Mouse (Mus musculus) forelimb bud, embryonic 11.5 days (tissue): ENCODE measurements at regions not wholly inside any gene's neighbourhood (a gene's known extent, or its start where the extent isn't known, plus 50 kb on each side); places are given as distances from the start of the nearest gene placed in this dataset.
A peak's percentile ranks its signal among the peaks of the same experiment; 100 is the strongest.
"Not testable (repeated sequence)": the region's sequence is repeated elsewhere in the genome, so short reads cannot be mapped to it uniquely, and the experiment has no call there.

ENCODE experiments used
- DNase-seq: peaks from one replicate; pipeline ENCODE4 v3.0.0-alpha.2; 2012; ENCODE audit warnings: low read depth, low spot score

DNA sequence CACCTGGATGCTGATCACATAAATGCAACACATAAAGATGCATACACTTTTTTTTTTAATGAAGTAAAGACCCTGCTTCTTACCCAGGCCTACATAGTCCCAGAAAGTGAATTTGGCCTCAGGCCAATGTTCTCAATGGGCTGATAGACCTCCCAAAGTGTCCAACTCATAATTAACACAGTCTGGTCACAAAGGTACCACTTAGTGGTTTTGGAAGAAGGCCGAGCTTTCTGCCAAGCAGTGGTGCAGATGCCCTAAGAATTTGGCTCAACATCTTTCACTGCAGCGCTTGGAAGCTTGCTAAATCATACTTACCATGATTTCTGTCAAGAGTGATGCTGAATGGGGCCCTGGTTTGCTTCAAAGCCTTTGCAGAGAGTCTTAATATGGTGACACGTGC lies 706.4 kb upstream of the Rag2 start:
- no peak for DNase-seq

DNA sequence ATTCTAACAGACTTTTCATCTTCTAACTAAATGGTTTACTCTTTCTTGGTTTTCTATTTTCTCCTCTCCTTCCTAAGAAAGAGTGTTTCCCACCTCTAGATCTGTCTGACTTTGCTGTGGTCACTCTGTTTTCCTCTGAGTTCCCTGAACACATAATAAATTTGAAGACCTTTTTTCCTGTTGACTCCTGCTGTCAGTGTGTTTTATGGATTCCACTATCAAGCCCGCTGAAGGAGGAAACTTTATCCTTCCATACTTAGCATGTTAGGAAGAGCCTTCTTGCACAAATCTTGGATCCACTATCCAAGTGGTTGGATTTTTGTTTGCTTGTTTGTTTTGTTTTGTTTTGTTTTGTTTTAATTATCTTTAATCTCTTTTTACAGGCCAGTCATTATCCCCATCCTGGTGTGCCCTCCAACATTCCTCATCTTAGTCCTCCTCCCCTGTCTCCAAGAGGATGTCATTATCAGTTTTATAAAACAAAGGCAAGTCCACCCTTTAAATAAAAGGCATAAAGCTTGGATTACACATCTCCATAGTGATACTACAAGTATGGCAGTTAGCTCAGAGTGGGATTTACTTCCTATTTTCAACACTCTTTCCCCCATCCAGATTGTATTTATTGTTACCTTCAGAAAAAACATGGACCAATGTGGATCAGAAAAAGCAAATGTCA lies 704.8 kb upstream of the Rag2 start:
- no peak for DNase-seq

DNA sequence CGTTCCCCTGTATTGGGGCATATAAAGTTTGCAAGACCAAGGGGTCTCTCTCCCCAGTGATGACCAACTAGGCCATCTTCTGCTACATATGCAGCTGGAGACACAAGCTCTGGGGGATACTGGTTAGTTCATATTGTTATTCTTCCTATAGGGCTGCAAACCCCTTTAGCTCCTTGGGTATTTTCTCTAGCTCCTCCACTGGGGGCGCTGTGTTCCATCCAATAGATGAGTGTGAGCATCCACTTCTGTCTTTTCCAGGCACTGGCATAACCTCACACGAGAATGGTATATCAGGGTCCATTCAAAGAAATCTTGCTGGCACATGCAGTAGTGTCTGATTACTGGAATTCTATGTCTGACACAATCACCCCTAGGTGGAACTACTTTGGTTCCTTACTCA lies 675.9 kb upstream of the Rag2 start:
- not testable (repeated sequence) for DNase-seq

DNA sequence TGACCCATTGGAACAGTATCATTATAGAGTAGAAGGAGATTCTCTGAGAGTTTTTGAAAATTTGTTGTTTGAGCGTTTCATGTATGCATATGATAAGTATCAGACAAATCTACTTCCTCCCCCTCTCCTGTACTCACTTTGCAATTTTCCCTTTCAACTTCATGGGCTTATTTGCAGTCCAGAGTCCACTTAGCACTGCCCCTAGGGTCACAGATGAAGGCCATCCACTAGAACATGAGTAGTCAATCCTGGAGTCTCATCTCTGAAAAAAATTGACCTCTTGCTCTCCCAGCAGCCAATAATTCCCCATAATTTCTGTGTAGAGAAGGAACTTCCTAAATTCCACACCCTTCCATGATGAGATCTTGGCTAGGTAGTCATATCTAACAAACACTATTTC lies 665.1 kb upstream of the Rag2 start:
- DNase-seq, result no peak

DNA sequence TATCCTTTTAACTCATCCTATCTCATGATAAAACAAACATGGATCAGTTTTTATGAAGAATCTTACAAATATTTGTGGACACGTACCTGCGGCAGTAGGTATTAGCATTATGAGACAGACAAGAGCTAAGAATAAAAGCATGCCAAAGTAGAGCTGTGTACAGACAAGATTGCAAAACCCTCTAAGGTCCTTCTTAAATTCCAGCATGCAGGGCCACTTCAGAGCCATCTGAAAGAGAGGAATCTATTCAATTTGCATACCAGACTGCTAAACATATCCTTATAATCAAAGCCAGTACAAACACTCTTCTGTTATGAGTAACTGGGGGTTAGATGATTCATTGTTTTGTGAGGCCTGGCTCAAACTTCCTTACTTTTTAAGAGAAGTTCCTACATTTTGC lies 659.9 kb upstream of the Rag2 start:
- no peak for DNase-seq

DNA sequence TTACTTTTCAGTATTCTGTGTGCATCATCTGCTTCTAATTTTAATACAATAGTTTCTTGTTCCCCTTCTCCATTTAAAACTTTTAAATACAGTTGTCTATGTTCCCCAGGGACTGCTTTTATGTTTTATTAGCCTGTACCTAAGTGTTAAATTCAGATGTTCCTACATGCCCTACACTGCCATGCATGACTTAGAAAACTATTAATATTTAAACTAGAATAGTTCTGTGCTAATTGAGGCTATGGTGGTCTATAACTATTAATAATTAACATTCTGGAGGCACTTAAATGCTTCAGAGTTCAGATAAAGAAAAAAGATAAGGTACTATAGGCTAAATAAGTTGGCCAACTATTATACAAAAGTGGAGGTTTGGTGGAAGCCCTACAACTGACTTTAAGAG lies 647.3 kb upstream of the Rag2 start:
- DNase-seq, result no peak

DNA sequence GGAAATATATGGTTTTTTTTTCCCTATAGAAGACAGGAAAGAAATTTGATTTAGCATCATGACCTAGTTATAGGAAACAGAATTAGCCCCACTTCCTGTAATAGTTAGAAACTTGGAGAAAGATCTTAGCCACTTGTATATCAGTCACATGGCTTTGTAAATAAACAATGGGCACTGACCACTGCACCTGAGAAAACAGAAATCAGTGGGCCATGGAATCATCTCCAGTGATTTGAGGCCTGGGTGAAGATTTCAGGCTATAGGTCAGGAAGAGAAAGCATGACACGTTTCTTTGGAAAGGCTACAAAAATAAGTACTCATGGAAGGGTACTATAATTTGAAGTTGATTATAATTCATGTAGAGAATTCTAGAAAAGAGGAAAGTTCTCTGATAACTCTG lies 642.2 kb upstream of the Rag2 start:
- no peak for DNase-seq

DNA sequence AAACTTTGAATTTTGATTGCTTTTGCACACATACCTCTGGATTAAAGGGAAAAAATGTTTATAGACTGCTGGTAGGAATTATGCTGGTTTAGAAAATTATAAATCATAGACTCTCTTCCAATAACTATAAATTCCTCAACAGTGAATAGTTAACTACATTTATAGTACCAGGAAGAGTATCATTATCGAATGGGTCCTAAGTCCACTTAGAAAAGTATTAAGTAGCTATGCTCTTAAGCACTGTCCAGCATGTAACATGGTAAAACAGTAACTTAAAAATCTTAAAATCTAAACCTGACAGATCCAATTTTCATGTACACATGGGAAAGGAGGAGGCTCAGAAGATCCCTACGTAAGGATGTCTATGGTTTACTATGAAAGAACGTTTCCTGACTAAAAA lies 609.2 kb upstream of the Rag2 start:
- DNase-seq, result no peak

DNA sequence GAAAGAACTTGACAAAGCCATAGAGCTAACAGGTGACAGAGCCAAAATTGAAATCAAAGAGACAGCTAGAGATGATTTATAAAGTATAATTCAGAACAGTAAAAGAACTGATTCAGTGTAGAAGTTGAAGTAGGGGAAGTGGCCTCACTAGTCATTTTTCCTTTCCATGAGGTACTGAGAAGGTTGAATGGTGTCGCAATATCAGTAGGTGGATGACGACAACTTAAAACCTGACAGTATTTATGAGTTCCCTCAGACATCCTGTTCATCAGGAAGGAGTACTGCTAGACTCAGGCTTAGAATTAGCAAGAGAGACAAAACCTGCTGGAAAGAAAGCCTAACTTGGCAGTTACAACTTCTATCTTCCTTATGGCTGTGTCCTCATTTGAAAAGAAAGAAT lies 605.1 kb upstream of the Rag2 start:
- DNase-seq, result no peak

DNA sequence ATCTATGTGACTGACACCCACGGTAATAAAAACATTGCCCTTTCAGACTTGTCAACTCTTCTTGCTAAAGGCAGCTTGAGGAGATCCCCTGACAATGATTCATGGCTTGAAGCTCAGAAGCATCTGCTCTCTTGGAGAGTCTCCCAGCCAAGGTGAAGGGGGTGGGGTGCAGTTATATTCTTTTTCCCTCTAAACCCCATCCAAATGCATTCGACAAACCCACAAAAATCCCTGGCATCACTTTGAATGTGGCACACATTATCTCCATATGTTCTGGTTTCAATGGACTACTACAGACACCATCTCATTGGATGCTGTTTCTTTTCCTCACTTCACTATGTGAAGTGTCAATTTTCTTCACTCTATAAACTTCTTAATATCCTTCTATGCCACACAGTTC lies 603.0 kb upstream of the Rag2 start:
- DNase-seq, result no peak

DNA sequence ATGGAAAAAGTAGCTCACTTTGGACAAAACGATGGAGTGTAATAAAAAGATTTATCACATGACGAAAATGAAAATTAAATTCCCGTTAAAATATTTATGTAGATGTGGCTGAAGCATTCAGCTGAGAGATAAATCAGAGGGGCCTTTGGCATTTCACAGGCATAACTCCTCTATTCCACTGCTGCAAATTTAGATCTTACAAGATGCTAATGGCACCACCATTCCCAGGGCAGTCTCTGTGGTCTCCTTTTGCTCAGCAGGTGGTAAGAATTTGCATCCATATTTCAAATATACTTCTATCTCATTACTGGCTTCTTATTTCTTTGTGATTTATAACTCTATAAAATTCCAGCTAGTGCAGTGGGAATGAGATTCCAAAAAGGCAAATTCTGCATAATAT lies 581.5 kb upstream of the Rag2 start:
- no peak for DNase-seq

DNA sequence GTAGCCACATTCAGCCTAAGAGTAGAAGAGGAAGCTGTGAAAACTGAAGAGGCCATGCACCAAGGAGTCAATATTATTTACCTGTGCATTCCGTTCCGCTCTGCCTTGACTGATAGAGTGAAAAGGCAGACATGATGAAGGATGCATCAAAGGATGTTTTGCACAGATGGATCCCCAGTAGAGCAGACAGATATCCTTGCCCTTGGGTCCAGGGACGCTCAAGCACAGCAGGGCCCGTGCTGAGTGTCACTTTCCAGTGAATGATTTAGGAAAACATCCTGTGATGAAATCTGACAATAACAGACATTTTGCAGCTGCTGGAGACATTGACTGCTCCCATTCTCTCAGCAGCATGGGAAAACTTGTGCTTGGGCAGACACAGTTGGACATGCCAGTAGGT lies 561.6 kb upstream of the Rag2 start:
- DNase-seq, result no peak

DNA sequence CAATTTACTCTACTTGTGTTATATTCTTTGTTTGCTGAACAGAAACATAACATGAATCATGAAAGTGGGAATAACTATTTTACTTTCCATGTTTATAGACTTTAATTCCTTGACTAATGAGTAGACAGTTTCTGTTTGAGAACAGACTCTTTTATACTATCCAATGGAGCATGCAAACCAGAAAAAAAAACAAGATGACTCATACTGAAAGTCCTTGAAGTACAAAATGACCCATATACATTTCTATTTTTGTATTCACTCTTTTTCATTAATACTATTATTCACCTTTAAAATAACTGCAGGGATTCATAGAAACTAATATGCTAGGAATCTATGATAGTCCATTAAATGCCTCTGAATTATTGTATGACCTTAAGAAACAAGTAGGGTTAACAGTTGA lies 549.5 kb upstream of the Rag2 start:
- DNase-seq, result no peak

DNA sequence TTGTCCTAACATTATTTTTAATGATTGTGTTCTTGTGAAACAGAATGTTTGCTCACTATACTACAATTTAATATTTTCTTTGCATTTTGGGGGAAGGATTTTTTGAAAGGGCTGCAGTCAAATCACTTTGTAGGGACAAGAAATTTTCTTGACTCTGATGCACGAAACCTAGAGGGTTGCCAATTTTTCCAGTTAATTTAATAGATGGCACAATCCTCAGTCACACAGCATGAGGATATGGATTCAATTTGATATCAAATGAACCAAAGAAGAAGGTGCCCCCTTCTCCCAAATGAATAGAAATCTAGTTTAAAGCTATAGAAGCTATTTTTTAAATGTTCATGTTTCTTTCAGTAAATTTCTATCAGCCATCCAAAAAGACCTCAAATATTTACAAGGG lies 544.3 kb upstream of the Rag2 start:
- DNase-seq, result no peak

DNA sequence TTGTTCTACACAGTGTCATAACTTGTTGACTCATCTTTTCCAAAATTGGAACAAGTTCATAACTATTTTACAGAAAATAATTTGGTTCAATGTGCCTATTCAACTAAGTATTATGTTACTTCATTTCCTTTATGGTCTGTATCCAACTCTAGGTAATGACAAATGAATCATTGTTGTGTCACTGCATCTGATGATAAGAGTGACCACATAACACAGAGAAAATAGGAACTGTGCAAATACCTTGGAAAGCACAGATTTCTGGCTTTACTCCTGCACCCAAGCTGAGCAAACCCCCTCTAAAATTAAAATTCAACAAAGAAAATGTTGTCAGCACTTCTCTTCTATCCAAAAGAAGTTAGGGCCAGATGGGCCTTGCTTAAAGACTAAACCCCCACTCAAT lies 540.7 kb upstream of the Rag2 start:
- no peak for DNase-seq

DNA sequence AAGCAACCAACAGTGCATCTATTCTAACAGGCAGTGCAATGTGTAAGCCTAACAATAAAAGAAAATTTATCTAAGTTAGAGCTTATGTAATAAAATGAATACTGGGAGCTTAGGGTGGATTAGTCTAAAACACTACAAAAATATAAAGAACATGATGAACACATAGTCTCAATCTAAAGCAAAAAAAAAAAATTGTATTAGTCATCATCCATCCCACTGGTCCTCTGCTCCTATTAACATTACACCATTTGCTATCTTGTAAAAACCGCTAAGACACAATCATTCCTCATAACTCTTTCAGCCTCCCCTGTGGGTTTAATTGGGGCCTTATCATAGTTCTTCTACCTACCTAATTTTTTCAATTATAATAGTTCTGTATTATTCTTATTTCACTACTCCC lies 539.9 kb upstream of the Rag2 start:
- DNase-seq, result no peak

DNA sequence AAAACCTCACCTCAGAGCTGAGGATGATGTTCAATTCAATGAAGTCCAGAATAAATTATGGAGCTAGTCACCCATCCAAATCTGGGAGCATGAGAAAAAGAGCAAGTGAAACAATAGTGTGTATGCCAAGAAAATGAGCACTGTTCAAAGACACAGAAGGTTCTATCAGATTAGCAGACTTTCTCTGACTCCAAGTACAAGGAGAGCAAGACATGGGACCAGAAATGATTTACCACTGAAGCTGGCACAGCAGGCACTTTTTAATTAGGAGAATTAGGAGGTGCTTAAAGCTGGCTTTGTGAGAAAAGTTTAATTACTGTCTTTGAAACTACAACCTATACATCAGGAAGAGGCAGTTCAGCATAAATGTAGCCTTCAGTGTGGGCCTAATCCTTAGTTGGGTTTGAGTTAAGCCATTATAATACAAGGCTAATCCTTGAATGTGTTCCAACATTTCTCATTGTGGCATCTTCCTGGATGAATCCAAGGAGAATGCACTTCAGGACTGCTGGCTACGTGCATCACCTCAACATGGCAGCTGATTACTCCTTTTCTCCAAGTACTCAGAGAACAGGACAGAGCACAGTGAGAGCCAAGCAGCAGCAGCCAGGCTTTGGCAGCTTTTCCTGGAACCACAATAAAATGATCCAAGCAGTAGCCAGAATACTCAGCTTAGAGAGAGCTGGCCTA lies 517.2 kb upstream of the Rag2 start:
- DNase-seq, result no peak

DNA sequence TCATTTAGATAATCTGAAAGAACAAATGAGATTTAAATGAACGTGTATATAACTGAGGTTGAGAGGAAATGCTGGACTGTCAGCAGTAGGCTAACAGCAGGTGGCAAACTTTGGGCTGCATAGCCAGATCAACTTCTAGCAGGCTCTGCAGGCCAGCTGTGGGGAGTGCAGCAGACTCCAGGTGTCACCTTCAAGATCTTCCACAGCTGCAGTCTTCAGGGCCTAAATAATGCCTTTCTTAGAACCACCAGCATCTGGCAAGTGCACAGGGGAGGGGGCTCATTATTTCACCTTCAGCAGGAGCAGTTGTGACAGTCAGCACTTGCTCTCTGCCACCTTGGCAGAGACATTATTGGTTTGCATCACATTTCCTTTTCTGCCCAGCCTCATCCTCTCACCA lies 487.7 kb upstream of the Rag2 start:
- DNase-seq, result peak; percentile 47

DNA sequence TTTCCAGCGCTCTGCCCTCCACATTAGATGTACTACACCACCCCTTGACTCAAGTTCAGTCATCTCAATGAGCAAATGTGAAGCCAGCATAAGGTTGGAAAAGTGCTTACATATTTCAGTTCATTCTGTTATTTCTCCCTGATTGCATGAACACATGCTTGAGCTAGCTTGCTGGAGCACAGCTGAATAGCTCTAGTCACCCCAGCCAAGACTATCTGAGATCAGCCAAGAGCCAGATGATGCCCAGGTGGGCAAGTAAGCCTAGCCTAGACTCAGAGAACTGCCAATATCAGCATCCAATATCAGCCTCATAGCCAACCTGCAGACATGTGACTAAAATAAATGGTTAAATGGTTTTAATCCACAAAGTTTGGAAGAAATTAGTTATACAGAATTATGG lies 484.6 kb upstream of the Rag2 start:
- DNase-seq, result no peak

DNA sequence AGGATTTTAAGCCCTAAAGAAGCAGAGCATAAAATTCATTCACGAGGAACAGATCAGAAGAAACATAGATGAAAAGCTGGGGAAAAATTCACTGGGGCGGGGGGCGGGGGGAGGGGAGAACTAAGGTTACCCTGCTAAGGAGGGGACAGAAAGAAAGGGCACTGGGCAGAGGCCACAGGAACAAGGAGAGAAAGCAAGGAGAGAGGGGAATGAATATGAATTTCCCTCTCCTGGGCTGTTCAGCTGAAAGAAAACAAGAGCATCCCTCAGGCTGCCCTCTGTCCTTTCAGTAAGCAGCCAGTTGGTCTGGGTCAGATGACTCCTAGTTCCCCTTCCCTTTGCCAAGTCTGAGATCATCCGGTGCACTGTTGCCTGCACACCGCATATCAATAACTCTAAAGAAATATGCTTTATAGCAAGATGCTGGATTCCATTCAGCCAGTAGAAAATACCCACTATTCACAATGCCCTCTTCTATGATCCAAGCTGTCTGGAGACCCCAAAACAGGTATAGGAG lies 467.7 kb upstream of the Rag2 start:
- DNase-seq, result no peak

DNA sequence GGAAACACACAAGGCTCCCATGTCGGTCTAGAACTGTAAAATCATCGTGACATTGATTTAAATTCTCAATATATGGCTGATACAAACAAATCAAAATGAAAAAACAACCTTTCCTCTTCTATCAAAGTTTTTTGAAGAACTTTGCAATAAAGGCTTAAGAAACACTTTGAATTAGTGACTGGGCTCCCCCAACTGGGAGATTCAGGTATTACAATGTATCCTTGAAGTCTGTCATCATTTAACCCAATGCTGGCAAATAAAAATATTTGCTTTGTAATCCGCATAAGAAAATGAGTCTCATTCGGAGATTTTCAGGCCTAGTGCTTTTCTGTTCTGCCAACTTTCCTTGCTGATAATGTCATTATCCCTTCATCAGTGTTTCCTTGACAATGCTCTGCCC lies 465.2 kb upstream of the Rag2 start:
- DNase-seq, result peak; percentile 42

DNA sequence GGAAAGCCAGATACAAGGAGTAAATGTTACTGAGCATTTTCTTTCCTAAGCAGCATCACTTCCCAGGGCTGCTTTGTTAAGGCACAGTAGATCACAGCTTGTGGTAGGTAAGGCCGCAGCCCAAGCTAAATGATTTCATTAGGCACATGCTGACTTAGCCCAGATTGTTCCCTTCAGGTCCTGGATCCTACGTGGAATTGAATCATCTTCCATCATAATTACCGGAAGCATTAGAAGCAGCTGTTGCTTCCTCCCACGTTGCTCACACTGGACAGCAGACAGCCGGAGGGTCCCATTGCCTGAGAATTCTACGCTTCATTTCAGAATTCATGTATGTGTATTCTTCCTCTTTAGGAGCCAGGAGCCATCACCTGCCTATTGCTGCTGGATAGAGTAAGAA lies 458.6 kb upstream of the Rag2 start:
- DNase-seq, result no peak

DNA sequence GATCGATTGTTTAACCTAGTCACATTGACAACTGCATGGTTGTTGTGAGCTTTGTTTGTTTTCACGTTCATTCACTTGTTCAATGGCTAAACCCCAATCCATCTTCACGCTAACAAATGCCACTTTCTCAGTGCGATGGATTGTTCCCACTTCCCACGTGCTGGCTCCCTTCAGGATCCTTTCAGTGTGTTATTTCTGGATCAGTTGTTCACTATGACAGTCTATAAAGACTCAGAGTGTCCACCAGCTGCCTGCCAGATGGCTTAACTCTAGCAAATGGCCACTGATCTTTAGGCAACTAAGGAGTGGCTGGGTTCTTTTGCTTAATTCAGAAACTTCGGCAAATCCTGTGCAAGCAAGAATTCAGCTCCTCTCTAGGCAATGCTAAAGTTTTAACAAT lies 451.7 kb upstream of the Rag2 start:
- DNase-seq, result peak; percentile 11

DNA sequence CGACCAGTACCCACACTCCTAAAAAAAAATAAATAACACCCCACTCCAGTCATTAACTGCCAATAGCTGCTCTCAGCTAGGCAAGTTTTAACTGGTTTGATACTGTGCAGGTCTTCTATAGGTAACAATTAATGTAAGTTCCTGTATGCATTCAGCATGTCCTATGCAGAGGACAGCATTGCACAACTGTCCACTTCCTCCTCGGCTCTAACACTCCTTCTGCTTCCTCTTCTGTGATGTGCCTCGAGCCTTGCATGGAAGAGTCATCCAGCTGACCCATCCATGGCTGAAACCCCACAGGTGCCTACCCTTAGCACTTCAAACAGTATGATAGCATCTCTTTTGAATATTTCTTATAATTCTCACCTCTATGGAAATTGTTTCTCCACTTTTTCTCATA lies 449.4 kb upstream of the Rag2 start:
- no peak for DNase-seq
